Mouse (Mus musculus) bone marrow macrophage, adult 2 months (primary cell): ENCODE data around the gene Clip2.

Experiments used
- CTCF ChIP-seq: IDR thresholded peaks from 2 replicates; pipeline ENCODE4 v1.5.1; 2012; ENCODE audit warnings: low read depth, mild to moderate bottlenecking, low read length, moderate library complexity
- POLR2A ChIP-seq: IDR thresholded peaks from 2 replicates; pipeline ENCODE4 v1.6.1; 2012; ENCODE audit warnings: mild to moderate bottlenecking, low read depth, low read length, borderline replicate concordance

DNA sequence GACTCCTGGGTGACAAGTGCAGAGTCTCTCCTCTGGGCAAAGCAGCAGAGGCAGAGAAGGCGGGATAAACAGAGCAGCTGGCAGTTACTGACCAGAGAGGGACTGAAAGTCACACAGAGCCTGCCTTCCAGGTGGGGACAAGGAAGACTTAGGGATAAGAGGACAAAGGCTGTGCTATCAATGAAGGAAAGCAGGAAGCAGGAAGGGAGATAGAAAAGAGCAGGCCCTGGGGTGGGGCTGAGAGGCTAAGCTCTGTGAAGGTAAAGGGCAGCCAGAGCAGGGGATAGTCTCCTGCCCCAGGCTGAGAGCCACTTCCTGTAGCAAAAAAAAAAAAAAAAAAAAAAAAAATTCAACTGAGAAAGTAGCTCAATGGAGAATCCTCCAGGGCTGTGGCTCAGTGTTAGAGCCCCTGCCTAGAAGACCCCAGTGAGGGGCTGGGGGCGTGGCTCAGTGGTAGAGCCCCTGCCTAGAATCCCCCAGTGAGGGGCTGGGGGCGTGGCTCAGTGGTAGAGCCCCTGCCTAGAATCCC, 2.5 kb downstream of the Clip2 start:
- no peak for TF ChIP-seq CTCF
- no peak for TF ChIP-seq POLR2A
